Mouse (Mus musculus): ENCODE measurements at regions not wholly inside any gene's neighbourhood (a gene's known extent, or its start where the extent isn't known, plus 50 kb on each side); places are given as distances from the start of the nearest gene placed in this dataset.

GRCm38 (mm10) chr4:7423204-7423603, 815.6 kb downstream of the Car8 start:
- DNase-seq (ENCODE audit: extremely low spot score), result no peak

GRCm38 (mm10) chr4:7422787-7423186, 816.1 kb downstream of the Car8 start:
- no peak for DNase-seq (ENCODE audit: extremely low spot score)

GRCm38 (mm10) chr4:7414301-7414700, 824.5 kb downstream of the Car8 start:
- DNase-seq (ENCODE audit: extremely low spot score), result no peak

GRCm38 (mm10) chr4:7392696-7393095, 846.1 kb downstream of the Car8 start:
- no peak for DNase-seq (ENCODE audit: extremely low spot score)

- peak; percentile 24 for DNase-seq (ENCODE audit: extremely low spot score)
Observed at GRCm38 (mm10) chr4:7391596-7391995, 847.2 kb downstream of the Car8 start.

- no peak for DNase-seq (ENCODE audit: extremely low spot score)
Observed at GRCm38 (mm10) chr4:7385069-7385468, 853.8 kb downstream of the Car8 start.

- DNase-seq (ENCODE audit: extremely low spot score), result no peak
Observed at GRCm38 (mm10) chr4:7379996-7380395, 858.8 kb downstream of the Car8 start.

GRCm38 (mm10) chr4:7364238-7365040, 874.4 kb downstream of the Car8 start:
- DNase-seq (ENCODE audit: extremely low spot score), result no peak

GRCm38 (mm10) chr4:7363508-7363907, 875.3 kb downstream of the Car8 start:
- no peak for DNase-seq (ENCODE audit: extremely low spot score)

- no peak for DNase-seq (ENCODE audit: extremely low spot score)
Observed at GRCm38 (mm10) chr4:7356202-7356601, 882.6 kb downstream of the Car8 start.

GRCm38 (mm10) chr4:7347317-7347716, 891.5 kb downstream of the Car8 start:
- no peak for DNase-seq (ENCODE audit: extremely low spot score)

- no peak for DNase-seq (ENCODE audit: extremely low spot score)
Observed at GRCm38 (mm10) chr4:7341159-7341558, 897.7 kb downstream of the Car8 start.

- DNase-seq (ENCODE audit: extremely low spot score), result no peak
Observed at GRCm38 (mm10) chr4:7314261-7314660, 924.6 kb downstream of the Car8 start.

GRCm38 (mm10) chr4:7313219-7313618, 925.6 kb downstream of the Car8 start:
- DNase-seq (ENCODE audit: extremely low spot score), result no peak

- no peak for DNase-seq (ENCODE audit: extremely low spot score)
Observed at GRCm38 (mm10) chr4:7312160-7312559, 926.7 kb downstream of the Car8 start.

GRCm38 (mm10) chr4:7269047-7269446, 969.8 kb downstream of the Car8 start:
- no peak for DNase-seq (ENCODE audit: extremely low spot score)

GRCm38 (mm10) chr4:7256486-7256885, 982.4 kb downstream of the Car8 start:
- DNase-seq (ENCODE audit: extremely low spot score), result no peak

- DNase-seq (ENCODE audit: extremely low spot score), result no peak
Observed at GRCm38 (mm10) chr4:7253616-7254015, 985.2 kb downstream of the Car8 start.

- no peak for DNase-seq (ENCODE audit: extremely low spot score)
Observed at GRCm38 (mm10) chr4:7251641-7252040, 987.2 kb downstream of the Car8 start.

GRCm38 (mm10) chr4:7247816-7248215, 991.0 kb downstream of the Car8 start:
- DNase-seq (ENCODE audit: extremely low spot score), result peak; percentile 8

- DNase-seq (ENCODE audit: extremely low spot score), result peak; percentile 22
Observed at GRCm38 (mm10) chr4:7247244-7247643, 991.6 kb downstream of the Car8 start.

GRCm38 (mm10) chr4:7246828-7247227, 992.0 kb downstream of the Car8 start:
- DNase-seq (ENCODE audit: extremely low spot score), result peak; percentile 16

- no peak for DNase-seq (ENCODE audit: extremely low spot score)
Observed at GRCm38 (mm10) chr4:7245653-7246052, 993.2 kb downstream of the Car8 start.

- no peak for DNase-seq (ENCODE audit: extremely low spot score)
Observed at GRCm38 (mm10) chr4:7237848-7238247, 1001.0 kb downstream of the Car8 start.

Data from embryo, embryonic 9.5 days (tissue).